Mouse (Mus musculus) intestine, postnatal 0 days (tissue): ENCODE measurements around the gene Oas3. TPM values are rescaled to one million over a fixed set of nuclear protein-coding genes. Genes with fewer than 3 reads are reported as not detected.

ENCODE experiments used
- ATAC-seq: fragments of 200-750 bp; cut with Nextera tagmentation; 2 replicates; pipeline ENCODE4 v1.8.0; 2017; ENCODE audit warnings: mild to moderate bottlenecking, moderate TSS enrichment, moderate library complexity
- H3K27ac ChIP-seq: fragments of 300-500 bp; sonication (generic); 2 replicates; pipeline ENCODE4 v1.5.1; 2014; ENCODE audit warnings: mild to moderate bottlenecking, low read depth, low read length, moderate library complexity
- H3K27me3 ChIP-seq: fragments of 300-500 bp; sonication (generic); replicated peaks from 2 replicates; pipeline ENCODE4 v1.6.1; 2014; ENCODE audit warnings: low read length, mixed read lengths; ENCODE audit not compliant: control insufficient read depth, insufficient read depth
- H3K36me3 ChIP-seq: fragments of 300-500 bp; sonication (generic); 2 replicates; pipeline ENCODE4 v1.6.1; 2014; ENCODE audit warnings: mild to moderate bottlenecking, moderate library complexity; ENCODE audit not compliant: control insufficient read depth, insufficient read depth
- H3K4me1 ChIP-seq: fragments of 300-500 bp; sonication (generic); replicated peaks from 2 replicates; pipeline ENCODE4 v1.6.1; 2014; ENCODE audit warnings: antibody characterized with exemption, low read length, mixed read lengths; ENCODE audit not compliant: control insufficient read depth, insufficient read depth
- H3K4me2 ChIP-seq: fragments of 300-500 bp; sonication (generic); replicated peaks from 2 replicates; pipeline ENCODE4 v1.6.1; 2014; ENCODE audit warnings: low read depth, mild to moderate bottlenecking, moderate library complexity
- H3K4me3 ChIP-seq: fragments of 300-500 bp; sonication (generic); 2 replicates; pipeline ENCODE4 v1.5.1; 2014; ENCODE audit warnings: low read depth, low read length
- H3K9ac ChIP-seq: fragments of 300-500 bp; sonication (generic); 2 replicates; pipeline ENCODE4 v1.6.1; 2014; ENCODE audit warnings: mild to moderate bottlenecking, low read depth, low read length
- H3K9me3 ChIP-seq: fragments of 300-500 bp; sonication (generic); 2 replicates; pipeline ENCODE4 v1.6.1; 2016; ENCODE audit warnings: mixed run types; ENCODE audit not compliant: control insufficient read depth
- CTCF ChIP-seq: sonication (generic); IDR thresholded peaks from 2 replicates; pipeline ENCODE4 v1.5.1; 2016; ENCODE audit warnings: low read depth, mild to moderate bottlenecking, control low read depth, antibody characterized with exemption, moderate library complexity
- WGBS: fragments of 180-500 bp; shearing (Covaris S2); extraction: QIAGEN DNeasy Blood & Tissue Kit; methylation state at CpG from one replicate; pipeline ENCODE4 v1.1.7; 2014; 5-methylcytosine and 5-hydroxymethylcytosine counted together
- polyA plus RNA-seq: library from polyadenylated mRNA; unstranded; fragments of >200 nt; fragmentation: Nextera tagmentation; extraction: Ambion mirVana; gene quantifications from 2 replicates; pipeline ENCODE4 v1.2.1, GENCODE M21; 2015

The Oas3 gene
- polyA plus RNA-seq, 1 experiment from 2014 or later, result 0.66 TPM

GRCm38 (mm10) chr5:120725811-120726455 is 51.5 kb downstream of the Oas3 start:
- Histone ChIP-seq H3K4me1 (no peaks in the 10 kb centered on the region), H3K4me3 (no peak overlapping the region), H3K9me3 (no peaks in the 10 kb centered on the region), H3K27me3 (no peaks in the 10 kb centered on the region), H3K4me2 (no peak overlapping the region), H3K27ac (no peak overlapping the region), H3K9ac (no peak overlapping the region), H3K36me3 (no peaks in the 10 kb centered on the region)
- TF ChIP-seq CTCF, result no peak
- no peak for ATAC-seq
- WGBS, result 53% methylated on average over 12 of the region's 12 CpGs

- Histone ChIP-seq H3K9ac (no peak overlapping the region), H3K27me3 (no peaks in the 10 kb centered on the region), H3K36me3 (no peaks in the 10 kb centered on the region), H3K4me2 (no peak overlapping the region), H3K27ac (no peak overlapping the region), H3K4me1 (no peaks in the 10 kb centered on the region), H3K9me3 (no peaks in the 10 kb centered on the region), H3K4me3 (no peak overlapping the region)
- no peak for TF ChIP-seq CTCF
- WGBS, result 54% methylated on average over 7 of the region's 7 CpGs
- no peak for ATAC-seq
Observed at GRCm38 (mm10) chr5:120721005-120721404, 56.5 kb downstream of the Oas3 start.

- TF ChIP-seq CTCF, result no peak
- WGBS, result 46% methylated on average over 15 of the region's 15 CpGs
- Histone ChIP-seq H3K27me3 (peaks cover 6% of the 10 kb centered on the region; the same call in 1 of the 2 replicates), H3K36me3 (no peaks in the 10 kb centered on the region), H3K4me3 (no peak overlapping the region), H3K4me2 (no peak overlapping the region), H3K4me1 (no peaks in the 10 kb centered on the region), H3K9ac (no peak overlapping the region), H3K27ac (no peak overlapping the region), H3K9me3 (no peaks in the 10 kb centered on the region)
- no peak for ATAC-seq
Observed at GRCm38 (mm10) chr5:120718600-120719378, 58.7 kb downstream of the Oas3 start.

- Histone ChIP-seq H3K9ac (no peak overlapping the region), H3K4me3 (no peak overlapping the region), H3K4me2 (no peak overlapping the region), H3K4me1 (no peaks in the 10 kb centered on the region), H3K9me3 (no peaks in the 10 kb centered on the region), H3K27me3 (peaks cover 20% of the 10 kb centered on the region), H3K27ac (no peak overlapping the region), H3K36me3 (no peaks in the 10 kb centered on the region)
- TF ChIP-seq CTCF, result no peak
- 70% methylated on average over 10 of the region's 10 CpGs for WGBS
- no peak for ATAC-seq
Observed at GRCm38 (mm10) chr5:120717136-120717535, 60.3 kb downstream of the Oas3 start.

- no peak overlapping the region for H3K27ac ChIP-seq
- TF ChIP-seq CTCF, result peak; percentile 93
- H3K36me3 ChIP-seq, result no peaks in the 10 kb centered on the region
- H3K4me3 ChIP-seq, result no peak overlapping the region
- peaks cover 46% of the 10 kb centered on the region for H3K27me3 ChIP-seq
- no peaks in the 10 kb centered on the region for H3K4me1 ChIP-seq
- ATAC-seq, result no peak
- 2% methylated on average over 16 of the region's 16 CpGs for WGBS
- H3K9me3 ChIP-seq, result no peaks in the 10 kb centered on the region
- H3K9ac ChIP-seq, result no peak overlapping the region
- no peak overlapping the region; the same call in 1 of the 2 replicates for H3K4me2 ChIP-seq
Observed at GRCm38 (mm10) chr5:120714314-120714713, 63.1 kb downstream of the Oas3 start.

- H3K9ac ChIP-seq, result no peak overlapping the region
- ATAC-seq, result no peak
- no peaks in the 10 kb centered on the region for H3K9me3 ChIP-seq
- H3K36me3 ChIP-seq, result no peaks in the 10 kb centered on the region
- H3K27ac ChIP-seq, result no peak overlapping the region
- peaks cover 50% of the 10 kb centered on the region for H3K27me3 ChIP-seq
- no peak overlapping the region for H3K4me3 ChIP-seq
- H3K4me2 ChIP-seq, result no peak overlapping the region
- H3K4me1 ChIP-seq, result no peaks in the 10 kb centered on the region
- no peak for TF ChIP-seq CTCF
- WGBS, result 75% methylated on average over 8 of the region's 8 CpGs
Observed at GRCm38 (mm10) chr5:120712721-120713120, 64.7 kb downstream of the Oas3 start.
